Mouse (Mus musculus) midbrain, embryonic 11.5 days (tissue): ENCODE data around the gene Serping1. TPM values are rescaled to one million over a fixed set of nuclear protein-coding genes. Genes with fewer than 3 reads are reported as not detected.

Experiments used
- ATAC-seq: fragments of 200-750 bp; cut with Nextera tagmentation; 2 replicates; pipeline ENCODE4 v1.8.0; 2017; ENCODE audit warnings: moderate TSS enrichment, moderate library complexity; ENCODE audit not compliant: low FRiP score
- DNase-seq: peaks from one replicate; pipeline ENCODE4 v3.0.0; 2015; ENCODE audit warnings: low spot score; ENCODE audit errors: missing footprints
- H3K27ac ChIP-seq: fragments of 300-500 bp; sonication (generic); 2 replicates; pipeline ENCODE4 v1.5.1; 2014; ENCODE audit warnings: low read depth, low read length
- H3K27me3 ChIP-seq: fragments of 300-500 bp; sonication (generic); 2 replicates; pipeline ENCODE4 v1.6.1; 2014; ENCODE audit warnings: mild to moderate bottlenecking, low read length, moderate library complexity, mixed read lengths; ENCODE audit not compliant: control insufficient read depth, insufficient read depth
- H3K36me3 ChIP-seq: fragments of 300-500 bp; sonication (generic); 2 replicates; pipeline ENCODE4 v1.6.1; 2014; ENCODE audit warnings: mild to moderate bottlenecking, low read length, moderate library complexity, mixed read lengths; ENCODE audit not compliant: control insufficient read depth, insufficient read depth
- H3K4me1 ChIP-seq: fragments of 300-500 bp; sonication (generic); 2 replicates; pipeline ENCODE4 v1.6.1; 2014; ENCODE audit warnings: low read length; ENCODE audit not compliant: control insufficient read depth, insufficient read depth
- H3K4me2 ChIP-seq: fragments of 300-500 bp; sonication (generic); 2 replicates; pipeline ENCODE4 v1.6.1; 2014; ENCODE audit warnings: mild to moderate bottlenecking, moderate library complexity
- H3K4me3 ChIP-seq: fragments of 300-500 bp; sonication (generic); 2 replicates; pipeline ENCODE4 v1.5.1; 2014; ENCODE audit warnings: low read depth, low read length
- H3K9ac ChIP-seq: fragments of 300-500 bp; sonication (generic); 2 replicates; pipeline ENCODE4 v1.6.1; 2014; ENCODE audit warnings: low read length
- H3K9me3 ChIP-seq: fragments of 300-500 bp; sonication (generic); 2 replicates; pipeline ENCODE4 v1.6.1; 2016; ENCODE audit warnings: low read length; ENCODE audit not compliant: control insufficient read depth
- WGBS: fragments of 180-500 bp; shearing (Covaris S2); extraction: QIAGEN DNeasy Blood & Tissue Kit; methylation state at CpG from one replicate; pipeline ENCODE4 v1.1.7; 2014; 5-methylcytosine and 5-hydroxymethylcytosine counted together
- polyA plus RNA-seq: library from polyadenylated mRNA; unstranded; fragments of >200 nt; fragmentation: Nextera tagmentation; extraction: Ambion mirVana; gene quantifications from 2 replicates; pipeline ENCODE4 v1.2.1, GENCODE M21; 2014

The Serping1 gene
- polyA plus RNA-seq = 37.0 and 39.2 TPM in 2 replicates

GRCm38 (mm10) chr2:84775241-84775640 is at the start of gene Serping1:
Gene Serping1, minus strand, starts transcription at chr2:84775444.
- DNase-seq = peak; percentile 86
- Histone ChIP-seq H3K4me3 (peak within 1 kb of the TSS; percentile 23), H3K4me1 (peaks cover 9% of the 10 kb centered on the region), H3K36me3 (no peaks in the 10 kb centered on the region), H3K27ac (peak within 1 kb of the TSS; percentile 89), H3K9ac (peak within 1 kb of the TSS; percentile 62), H3K9me3 (no peaks in the 10 kb centered on the region), H3K4me2 (peak within 1 kb of the TSS; percentile 49), H3K27me3 (no peaks in the 10 kb centered on the region)
- peak; percentile 51 for ATAC-seq
- 69% methylated on average over 9 of the region's 9 CpGs for WGBS

DNA sequence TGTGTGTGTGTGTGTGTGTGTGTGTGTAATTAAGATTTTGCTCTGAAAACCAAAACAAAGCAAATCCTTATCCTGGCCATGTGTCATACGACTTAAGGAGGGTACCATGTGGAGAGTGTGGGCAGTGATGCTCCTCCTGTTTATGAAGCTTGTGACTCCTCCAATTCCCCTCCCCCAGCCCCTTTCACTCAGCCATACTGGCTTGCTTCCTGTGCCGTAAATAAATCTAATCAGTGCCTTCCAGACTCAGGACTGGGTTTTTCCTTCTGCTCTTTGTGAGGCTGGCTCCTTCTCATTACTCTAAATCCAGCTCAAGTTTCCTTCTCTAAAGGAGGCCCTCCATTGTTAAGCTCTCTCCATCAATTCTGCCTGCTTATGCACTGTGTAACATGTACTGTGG is 48.0 kb upstream of the Serping1 start:
- Histone ChIP-seq H3K36me3 (no peaks in the 10 kb centered on the region), H3K4me3 (no peak overlapping the region), H3K4me2 (no peak overlapping the region), H3K27me3 (no peaks in the 10 kb centered on the region), H3K9me3 (no peaks in the 10 kb centered on the region), H3K27ac (no peak overlapping the region), H3K9ac (no peak overlapping the region), H3K4me1 (peaks cover 4% of the 10 kb centered on the region; the same call in 1 of the 2 replicates)
- peak; percentile 39 for DNase-seq
- 66% methylated on average over 2 of the region's 2 CpGs for WGBS
- no peak for ATAC-seq

DNA sequence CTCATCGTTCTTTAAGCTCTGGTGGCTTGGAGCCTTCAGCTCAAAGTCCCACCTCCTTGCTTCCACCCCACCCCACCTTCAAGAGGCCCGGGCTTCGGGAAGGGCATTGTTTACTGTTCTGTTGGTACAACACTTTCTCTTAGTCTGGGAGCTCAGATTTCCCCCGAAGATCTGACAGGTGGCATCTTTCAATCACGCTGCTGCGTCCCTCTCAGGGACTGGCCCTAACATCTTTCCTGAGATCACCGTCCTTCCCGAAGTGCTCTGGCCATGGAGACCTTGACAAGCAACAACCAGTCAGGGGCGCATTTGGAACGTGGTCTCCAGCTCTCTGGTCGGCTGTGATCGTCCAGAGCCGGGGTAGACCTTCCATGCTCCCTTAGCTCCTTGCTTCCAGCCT is 47.3 kb upstream of the Serping1 start, which contains the start of gene Smtnl1:
TSS of gene Smtnl1 (minus strand) at position 101 of the 400 bp plus-strand sequence.
- ATAC-seq = no peak
- WGBS = 71% methylated on average over 13 of the region's 13 CpGs
- Histone ChIP-seq H3K4me1 (peaks cover 2% of the 10 kb centered on the region; the same call in 1 of the 2 replicates), H3K9me3 (no peaks in the 10 kb centered on the region), H3K4me2 (no peak within 1 kb of the TSS), H3K27ac (no peak within 1 kb of the TSS), H3K36me3 (no peaks in the 10 kb centered on the region), H3K27me3 (no peaks in the 10 kb centered on the region), H3K9ac (no peak within 1 kb of the TSS), H3K4me3 (no peak within 1 kb of the TSS)
- DNase-seq = peak; percentile 21

DNA sequence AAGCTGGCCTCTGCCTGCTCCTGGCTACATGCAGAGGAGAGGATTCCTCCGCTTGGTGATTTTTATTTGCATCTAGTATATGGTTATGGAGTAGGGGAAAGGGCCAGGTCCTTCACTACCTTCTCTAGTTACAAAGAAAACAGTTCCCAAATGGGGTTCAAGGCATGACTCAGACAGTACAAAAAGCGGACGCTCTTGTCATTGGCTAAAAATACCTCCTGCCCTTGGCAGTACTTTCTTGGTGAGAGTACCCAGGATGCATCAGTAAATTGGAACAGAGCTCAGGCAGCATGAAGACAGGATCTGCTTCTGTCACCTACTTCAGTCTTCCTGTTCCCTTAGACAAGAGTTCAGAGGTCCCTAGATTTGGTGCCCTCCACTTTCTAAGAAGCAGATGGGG is 44.6 kb upstream of the Serping1 start:
- 64% methylated on average over 3 of the region's 3 CpGs for WGBS
- DNase-seq = no peak
- H3K4me2 ChIP-seq = no peak overlapping the region
- no peaks in the 10 kb centered on the region for H3K36me3 ChIP-seq
- no peak for ATAC-seq
- no peaks in the 10 kb centered on the region for H3K9me3 ChIP-seq
- H3K4me1 ChIP-seq = no peaks in the 10 kb centered on the region
- no peak overlapping the region for H3K27ac ChIP-seq
- H3K27me3 ChIP-seq = no peaks in the 10 kb centered on the region
- no peak overlapping the region for H3K4me3 ChIP-seq
- H3K9ac ChIP-seq = no peak overlapping the region

DNA sequence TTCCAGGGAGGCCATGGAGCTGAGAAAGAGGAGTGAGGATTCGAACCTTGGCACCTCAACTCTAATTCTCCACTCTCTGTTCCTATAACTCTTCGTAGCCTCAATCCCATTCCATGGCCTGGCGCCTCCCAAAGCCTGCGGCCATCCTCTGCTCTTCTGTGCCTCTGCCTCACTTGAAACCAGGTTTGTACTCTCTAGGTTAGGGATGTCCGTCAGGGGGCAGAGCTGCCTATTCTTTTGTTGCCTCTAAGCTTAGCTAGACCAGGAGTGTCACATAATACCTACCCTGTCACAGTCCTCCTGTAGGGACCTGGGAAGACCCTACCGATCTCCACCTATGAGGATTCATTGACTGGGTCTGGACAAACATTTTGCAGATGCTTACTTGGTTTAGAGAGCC is 37.4 kb upstream of the Serping1 start:
- ATAC-seq (no peak), DNase-seq (peak; percentile 51)
- Histone ChIP-seq H3K9me3 (no peaks in the 10 kb centered on the region), H3K9ac (no peak overlapping the region), H3K4me2 (no peak overlapping the region), H3K4me1 (peaks cover 4% of the 10 kb centered on the region; the same call in 1 of the 2 replicates), H3K36me3 (no peaks in the 10 kb centered on the region), H3K4me3 (no peak overlapping the region), H3K27me3 (no peaks in the 10 kb centered on the region), H3K27ac (no peak overlapping the region)
- 78% methylated on average over 6 of the region's 6 CpGs for WGBS

GRCm38 (mm10) chr2:84811880-84812279 is 36.6 kb upstream of the Serping1 start:
- Histone ChIP-seq H3K27me3 (no peaks in the 10 kb centered on the region), H3K36me3 (no peaks in the 10 kb centered on the region), H3K9ac (no peak overlapping the region), H3K4me1 (peaks cover 4% of the 10 kb centered on the region; the same call in 1 of the 2 replicates), H3K9me3 (no peaks in the 10 kb centered on the region), H3K4me3 (no peak overlapping the region), H3K4me2 (no peak overlapping the region), H3K27ac (no peak overlapping the region)
- WGBS = 93% methylated on average over 7 of the region's 7 CpGs
- ATAC-seq = no peak
- DNase-seq = peak; percentile 21

DNA sequence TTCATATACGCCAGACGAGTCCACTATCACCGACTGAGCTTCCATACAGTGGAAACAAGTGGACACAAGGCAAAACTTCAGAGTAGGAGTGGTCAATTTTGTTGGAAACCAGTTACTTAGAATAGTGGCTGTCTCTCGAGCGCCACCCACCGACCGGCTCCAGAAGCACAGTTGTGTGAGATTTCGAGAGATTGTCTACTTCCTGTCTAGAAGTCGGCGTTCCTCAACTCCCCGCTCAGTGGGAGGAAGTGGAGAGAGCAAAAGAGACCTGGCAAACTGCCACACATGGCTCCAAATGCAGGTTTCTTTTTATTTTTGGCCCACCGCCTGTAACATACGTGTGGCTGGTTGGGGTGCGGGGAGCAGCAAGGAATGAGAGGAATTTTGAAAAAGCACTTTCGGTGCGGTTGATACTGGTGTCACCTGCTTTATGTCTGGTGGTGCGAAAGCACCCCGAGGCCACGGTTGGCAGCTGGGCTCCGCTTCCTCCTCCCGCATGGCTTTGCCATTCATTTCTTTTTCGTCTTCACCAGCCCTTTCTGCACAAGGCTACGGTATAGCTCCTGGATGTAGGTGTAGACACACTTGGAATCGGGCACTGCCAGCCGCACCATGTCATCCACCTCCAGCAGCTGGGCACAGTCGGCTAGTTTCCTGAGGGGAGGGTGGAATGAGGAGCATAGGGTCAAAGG is 35.8 kb upstream of the Serping1 start:
- Histone ChIP-seq H3K27me3 (no peaks in the 10 kb centered on the region), H3K4me2 (peak overlapping the region; percentile 38), H3K36me3 (no peaks in the 10 kb centered on the region), H3K27ac (no peak overlapping the region), H3K9ac (peak overlapping the region; percentile 30; the same call in 1 of the 2 replicates), H3K4me3 (no peak overlapping the region), H3K9me3 (no peaks in the 10 kb centered on the region), H3K4me1 (peaks cover 4% of the 10 kb centered on the region; the same call in 1 of the 2 replicates)
- WGBS = 39% methylated on average over 26 of the region's 26 CpGs
- DNase-seq = peak; percentile 99
- peak; percentile 84 for ATAC-seq

DNA sequence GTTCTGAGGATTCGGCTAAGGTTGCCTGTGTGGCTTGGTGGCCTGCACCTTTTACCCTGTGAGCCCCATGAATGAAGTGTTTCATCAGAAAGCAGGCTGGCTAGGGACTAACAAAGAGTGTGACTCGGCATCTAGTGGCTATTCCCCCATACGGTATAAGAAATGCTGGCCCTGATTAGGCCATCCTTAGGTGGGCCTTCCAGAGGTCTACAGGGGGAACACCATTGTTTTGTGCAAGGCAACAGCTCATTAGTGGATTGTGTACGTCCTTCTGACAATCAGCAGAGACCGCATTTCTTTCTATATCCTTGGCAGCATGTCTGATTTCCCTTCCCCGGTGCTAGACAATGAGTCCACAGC is 35.3 kb upstream of the Serping1 start:
- WGBS = 77% methylated on average over 6 of the region's 6 CpGs
- Histone ChIP-seq H3K4me1 (peaks cover 4% of the 10 kb centered on the region; the same call in 1 of the 2 replicates), H3K27ac (no peak overlapping the region), H3K27me3 (no peaks in the 10 kb centered on the region), H3K9me3 (no peaks in the 10 kb centered on the region), H3K4me3 (no peak overlapping the region), H3K4me2 (no peak overlapping the region), H3K9ac (no peak overlapping the region), H3K36me3 (no peaks in the 10 kb centered on the region)
- no peak for DNase-seq
- ATAC-seq = peak; percentile 19; the same call in 1 of the 2 replicates

DNA sequence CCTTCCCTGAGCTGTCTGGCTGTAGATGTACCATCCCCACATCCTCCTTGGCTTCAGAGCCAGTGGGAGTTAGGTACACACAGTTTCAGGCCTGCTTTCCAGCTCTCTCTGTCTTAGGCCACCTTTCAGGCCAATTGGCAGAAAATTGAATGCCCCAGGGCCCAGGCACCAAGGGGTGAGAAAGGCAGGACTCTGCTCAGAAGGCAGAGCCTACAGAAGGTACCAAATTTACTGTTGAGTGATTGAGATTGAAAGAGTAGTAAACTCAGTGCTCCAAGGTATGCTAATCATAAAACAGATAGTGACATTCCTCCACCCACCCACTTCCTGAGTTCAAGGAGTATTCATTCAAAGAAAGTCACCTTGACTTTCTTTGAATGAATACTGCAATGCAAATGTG is 34.1 kb upstream of the Serping1 start:
- Histone ChIP-seq H3K27ac (no peak overlapping the region), H3K9ac (no peak overlapping the region), H3K27me3 (no peaks in the 10 kb centered on the region), H3K4me2 (no peak overlapping the region), H3K9me3 (no peaks in the 10 kb centered on the region), H3K36me3 (no peaks in the 10 kb centered on the region), H3K4me3 (no peak overlapping the region), H3K4me1 (peaks cover 4% of the 10 kb centered on the region; the same call in 1 of the 2 replicates)
- DNase-seq (peak; percentile 23), ATAC-seq (no peak)
